Mouse (Mus musculus) embryonic facial prominence, embryonic 12.5 days (tissue): ENCODE measurements around the gene Adamtsl3. TPM values are rescaled to one million over a fixed set of nuclear protein-coding genes. Genes with fewer than 3 reads are reported as not detected.

Source experiments
- ATAC-seq: fragments of 200-750 bp; cut with Nextera tagmentation; 2 replicates; pipeline ENCODE4 v1.8.0; 2017; ENCODE audit not compliant: insufficient number of reproducible peaks, insufficient read depth, low FRiP score, low TSS enrichment
- H3K27ac ChIP-seq: fragments of 300-500 bp; sonication (generic); 2 replicates; pipeline ENCODE4 v1.5.1; 2016; ENCODE audit warnings: mild to moderate bottlenecking
- H3K27me3 ChIP-seq: fragments of 300-500 bp; sonication (generic); 2 replicates; pipeline ENCODE4 v1.6.1; 2016; ENCODE audit warnings: mild to moderate bottlenecking, moderate library complexity
- H3K36me3 ChIP-seq: fragments of 300-500 bp; sonication (generic); 2 replicates; pipeline ENCODE4 v1.6.1; 2016; ENCODE audit warnings: mild to moderate bottlenecking
- H3K4me1 ChIP-seq: fragments of 300-500 bp; sonication (generic); 2 replicates; pipeline ENCODE4 v1.6.1; 2016
- H3K4me2 ChIP-seq: fragments of 300-500 bp; sonication (generic); replicated peaks from 2 replicates; pipeline ENCODE4 v1.6.1; 2016; ENCODE audit warnings: mild to moderate bottlenecking, moderate library complexity
- H3K4me3 ChIP-seq: fragments of 300-500 bp; sonication (generic); 2 replicates; pipeline ENCODE4 v1.5.1; 2016; ENCODE audit warnings: mild to moderate bottlenecking
- H3K9ac ChIP-seq: fragments of 300-500 bp; sonication (generic); 2 replicates; pipeline ENCODE4 v1.6.1; 2016; ENCODE audit warnings: mild to moderate bottlenecking, moderate library complexity
- H3K9me3 ChIP-seq: fragments of 300-500 bp; sonication (generic); 2 replicates; pipeline ENCODE4 v1.6.1; 2016; ENCODE audit warnings: mild to moderate bottlenecking, moderate library complexity
- WGBS: fragments of 180-500 bp; shearing (Covaris S2); methylation state at CpG from one replicate; pipeline ENCODE4 v1.1.7; 2016; 5-methylcytosine and 5-hydroxymethylcytosine counted together
- polyA plus RNA-seq: library from polyadenylated mRNA; unstranded; fragments of >200 nt; fragmentation: Nextera tagmentation; extraction: Ambion mirVana; gene quantifications from 2 replicates; pipeline ENCODE4 v1.2.1, GENCODE M21; 2016

The Adamtsl3 gene
- 1.7 and 2.8 TPM in 2 replicates for polyA plus RNA-seq

GRCm38 (mm10) chr7:82335211-82336121, at the start of gene Adamtsl3:
Gene Adamtsl3 (plus strand): TSS chr7:82335694.
- under 1% methylated on average over 93 of the region's 95 CpGs for WGBS
- peaks cover 62% of the 10 kb centered on the region for H3K27me3 ChIP-seq
- ATAC-seq = peak; percentile 1; the same call in 1 of the 2 replicates

DNA sequence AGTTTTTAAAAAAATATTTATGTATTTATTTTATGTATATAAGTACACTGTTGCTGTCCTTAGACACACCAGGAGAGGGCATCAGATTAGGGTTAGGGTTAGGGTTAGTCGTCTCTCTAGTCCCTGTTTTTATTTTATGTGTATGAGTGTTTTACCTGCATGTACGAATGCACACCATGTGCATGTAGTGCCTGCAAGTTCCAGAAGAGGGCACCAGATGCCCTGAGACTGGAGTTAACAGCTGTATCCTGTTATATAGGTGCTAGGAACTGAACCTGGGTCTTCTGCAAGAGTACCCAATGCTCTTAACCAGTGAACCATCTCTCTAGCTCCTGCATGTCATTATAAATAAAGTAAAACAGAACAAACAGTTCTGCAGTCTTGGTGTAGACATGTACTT, 48.3 kb upstream of the Adamtsl3 start:
- no peaks in the 10 kb centered on the region for H3K36me3 ChIP-seq
- no peak overlapping the region for H3K4me2 ChIP-seq
- no peak overlapping the region for H3K9ac ChIP-seq
- 90% methylated on average over 2 of the region's 2 CpGs for WGBS
- H3K27ac ChIP-seq = no peak overlapping the region
- no peaks in the 10 kb centered on the region for H3K9me3 ChIP-seq
- no peak for ATAC-seq
- H3K4me1 ChIP-seq = no peaks in the 10 kb centered on the region
- no peak overlapping the region for H3K4me3 ChIP-seq
- no peaks in the 10 kb centered on the region for H3K27me3 ChIP-seq

More at GRCm38 (mm10) chr7:82335211-82336121, at the start of gene Adamtsl3:
- Histone ChIP-seq H3K36me3 (no peaks in the 10 kb centered on the region), H3K9me3 (no peaks in the 10 kb centered on the region), H3K27ac (no peak within 1 kb of the TSS), H3K4me1 (peaks cover 7% of the 10 kb centered on the region; the same call in 1 of the 2 replicates), H3K9ac (peak within 1 kb of the TSS; percentile 49), H3K4me2 (peak within 1 kb of the TSS; percentile 93), H3K4me3 (peak within 1 kb of the TSS; percentile 50)

GRCm38 (mm10) chr7:82293441-82293840, 42.1 kb upstream of the Adamtsl3 start:
- 72% methylated on average over 7 of the region's 7 CpGs for WGBS
- ATAC-seq = no peak

GRCm38 (mm10) chr7:82294083-82294482, 41.4 kb upstream of the Adamtsl3 start:
- H3K27ac ChIP-seq = no peak overlapping the region
- WGBS = 79% methylated on average over 10 of the region's 10 CpGs
- no peaks in the 10 kb centered on the region for H3K36me3 ChIP-seq

More at GRCm38 (mm10) chr7:82293441-82293840, 42.1 kb upstream of the Adamtsl3 start:
- Histone ChIP-seq H3K27ac (no peak overlapping the region), H3K4me1 (peaks cover 10% of the 10 kb centered on the region; the same call in 1 of the 2 replicates), H3K9ac (no peak overlapping the region), H3K9me3 (no peaks in the 10 kb centered on the region), H3K4me2 (no peak overlapping the region), H3K4me3 (no peak overlapping the region), H3K36me3 (no peaks in the 10 kb centered on the region), H3K27me3 (no peaks in the 10 kb centered on the region)

DNA sequence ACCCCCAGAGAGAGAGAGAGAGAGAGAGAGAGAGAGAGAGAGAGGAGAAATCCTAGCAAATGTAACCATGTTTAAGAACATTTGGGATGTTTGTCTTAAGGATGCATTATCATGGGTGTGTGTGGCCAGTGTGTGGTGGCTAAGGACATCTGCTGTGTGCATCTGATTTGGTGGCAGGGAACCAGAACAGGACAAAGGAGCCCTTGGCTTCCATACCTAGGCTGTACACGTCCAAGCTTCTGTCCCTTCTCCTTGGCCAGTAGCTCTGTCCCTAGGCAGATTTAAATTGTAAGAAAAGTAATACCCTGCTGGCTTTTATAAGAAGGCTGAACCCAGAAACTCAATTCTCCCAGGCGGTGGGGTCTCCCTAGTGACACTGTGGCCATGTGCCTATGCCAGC, 40.9 kb upstream of the Adamtsl3 start:
- no peak overlapping the region for H3K27ac ChIP-seq
- H3K4me2 ChIP-seq = no peak overlapping the region
- 74% methylated on average over 2 of the region's 2 CpGs for WGBS
- H3K4me1 ChIP-seq = peaks cover 10% of the 10 kb centered on the region; the same call in 1 of the 2 replicates
- no peaks in the 10 kb centered on the region for H3K27me3 ChIP-seq
- ATAC-seq = no peak
- H3K4me3 ChIP-seq = no peak overlapping the region
- H3K36me3 ChIP-seq = no peaks in the 10 kb centered on the region
- H3K9me3 ChIP-seq = no peaks in the 10 kb centered on the region
- no peak overlapping the region for H3K9ac ChIP-seq

More at GRCm38 (mm10) chr7:82294083-82294482, 41.4 kb upstream of the Adamtsl3 start:
- H3K4me3 ChIP-seq = no peak overlapping the region
- H3K27me3 ChIP-seq = no peaks in the 10 kb centered on the region
- no peak overlapping the region for H3K9ac ChIP-seq
- peaks cover 10% of the 10 kb centered on the region; the same call in 1 of the 2 replicates for H3K4me1 ChIP-seq
- no peak overlapping the region for H3K4me2 ChIP-seq
- ATAC-seq = no peak
- no peaks in the 10 kb centered on the region for H3K9me3 ChIP-seq

GRCm38 (mm10) chr7:82308398-82308797, 27.1 kb upstream of the Adamtsl3 start:
- Histone ChIP-seq H3K27me3 (peaks cover 5% of the 10 kb centered on the region; the same call in 1 of the 2 replicates), H3K36me3 (no peaks in the 10 kb centered on the region), H3K9ac (no peak overlapping the region), H3K9me3 (no peaks in the 10 kb centered on the region), H3K27ac (no peak overlapping the region), H3K4me1 (no peaks in the 10 kb centered on the region), H3K4me3 (no peak overlapping the region), H3K4me2 (no peak overlapping the region)
- WGBS = 31% methylated on average over 4 of the region's 4 CpGs
- no peak for ATAC-seq

GRCm38 (mm10) chr7:82318515-82318914, 17.0 kb upstream of the Adamtsl3 start:
- Histone ChIP-seq H3K4me3 (no peak overlapping the region), H3K36me3 (no peaks in the 10 kb centered on the region), H3K9ac (no peak overlapping the region), H3K27ac (no peak overlapping the region), H3K27me3 (no peaks in the 10 kb centered on the region), H3K4me2 (no peak overlapping the region), H3K4me1 (peaks cover 11% of the 10 kb centered on the region; the same call in 1 of the 2 replicates), H3K9me3 (no peaks in the 10 kb centered on the region)
- WGBS = 57% methylated on average over 12 of the region's 12 CpGs
- ATAC-seq = peak; percentile 28; the same call in 1 of the 2 replicates

GRCm38 (mm10) chr7:82326616-82327015, 8.9 kb upstream of the Adamtsl3 start:
- no peak overlapping the region for H3K4me3 ChIP-seq
- H3K36me3 ChIP-seq = no peaks in the 10 kb centered on the region
- H3K9me3 ChIP-seq = no peaks in the 10 kb centered on the region
- H3K27me3 ChIP-seq = peaks cover 9% of the 10 kb centered on the region
- H3K27ac ChIP-seq = no peak overlapping the region
- no peak overlapping the region for H3K9ac ChIP-seq
- no peak overlapping the region for H3K4me2 ChIP-seq
- 63% methylated on average over 1 of the region's 1 CpGs for WGBS
- ATAC-seq = no peak
- H3K4me1 ChIP-seq = no peaks in the 10 kb centered on the region

DNA sequence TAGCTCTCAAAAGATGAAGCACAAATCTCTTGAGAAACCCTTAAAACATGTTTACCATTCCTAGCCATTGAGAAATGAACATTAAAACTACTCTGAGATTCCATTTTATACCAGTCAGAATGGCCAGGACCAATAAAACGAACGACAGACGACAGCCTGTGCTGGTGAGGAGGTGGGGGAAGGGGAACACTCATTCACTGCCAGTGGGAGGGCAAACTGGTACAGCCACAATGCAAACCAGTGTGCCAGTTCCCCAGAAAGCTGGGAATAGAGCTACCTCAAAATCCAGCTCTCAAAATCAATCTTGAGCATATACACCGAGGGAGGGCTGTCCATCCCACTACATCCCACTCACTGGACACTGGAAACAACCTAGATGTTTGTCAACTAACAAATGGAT, 8.3 kb upstream of the Adamtsl3 start:
- no peaks in the 10 kb centered on the region for H3K9me3 ChIP-seq
- H3K27me3 ChIP-seq = peaks cover 9% of the 10 kb centered on the region
- H3K4me2 ChIP-seq = no peak overlapping the region
- H3K4me3 ChIP-seq = no peak overlapping the region
- no peaks in the 10 kb centered on the region for H3K36me3 ChIP-seq
- ATAC-seq = no peak
- 58% methylated on average over 4 of the region's 4 CpGs for WGBS
- H3K4me1 ChIP-seq = no peaks in the 10 kb centered on the region
- H3K9ac ChIP-seq = no peak overlapping the region
- no peak overlapping the region for H3K27ac ChIP-seq

DNA sequence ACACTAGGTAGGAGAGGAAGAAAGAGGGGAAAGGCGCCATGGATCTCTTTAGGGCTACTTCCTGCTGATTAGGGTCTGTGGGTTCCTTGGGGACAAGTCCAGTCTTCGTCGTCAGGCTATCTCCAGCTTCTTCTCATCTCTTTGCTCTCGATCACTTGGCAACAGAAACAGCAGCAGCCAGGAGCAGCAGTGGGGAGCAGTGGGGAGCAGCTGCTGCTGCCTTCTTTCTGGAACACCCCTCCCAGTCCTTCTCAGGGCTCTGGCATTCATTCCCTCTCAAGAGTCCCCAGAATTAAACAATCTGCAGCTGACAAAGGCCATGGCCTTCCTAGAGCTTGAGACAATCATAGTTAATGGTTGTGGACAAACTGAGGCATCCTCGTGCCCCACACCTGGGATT, 7.6 kb upstream of the Adamtsl3 start:
- H3K4me1 ChIP-seq = no peaks in the 10 kb centered on the region
- no peak overlapping the region for H3K4me3 ChIP-seq
- peaks cover 9% of the 10 kb centered on the region for H3K27me3 ChIP-seq
- no peak overlapping the region for H3K9ac ChIP-seq
- no peak overlapping the region for H3K4me2 ChIP-seq
- H3K27ac ChIP-seq = no peak overlapping the region
- H3K9me3 ChIP-seq = no peaks in the 10 kb centered on the region
- ATAC-seq = no peak
- 64% methylated on average over 5 of the region's 5 CpGs for WGBS
- H3K36me3 ChIP-seq = no peaks in the 10 kb centered on the region

GRCm38 (mm10) chr7:82329831-82330230, 5.7 kb upstream of the Adamtsl3 start:
- no peak overlapping the region for H3K9ac ChIP-seq
- peaks cover 29% of the 10 kb centered on the region for H3K27me3 ChIP-seq
- no peak overlapping the region for H3K4me2 ChIP-seq
- H3K4me3 ChIP-seq = no peak overlapping the region
- H3K9me3 ChIP-seq = no peaks in the 10 kb centered on the region
- no peaks in the 10 kb centered on the region for H3K4me1 ChIP-seq
- no peak for ATAC-seq
- 66% methylated on average over 4 of the region's 4 CpGs for WGBS
- no peak overlapping the region for H3K27ac ChIP-seq
- H3K36me3 ChIP-seq = no peaks in the 10 kb centered on the region

- no peak for ATAC-seq
- H3K27me3 ChIP-seq = peaks cover 39% of the 10 kb centered on the region
- no peak overlapping the region for H3K9ac ChIP-seq
- WGBS = 74% methylated on average over 6 of the region's 6 CpGs
- H3K4me1 ChIP-seq = peaks cover 7% of the 10 kb centered on the region; the same call in 1 of the 2 replicates
- H3K36me3 ChIP-seq = no peaks in the 10 kb centered on the region
- no peak overlapping the region for H3K4me2 ChIP-seq
- H3K9me3 ChIP-seq = no peaks in the 10 kb centered on the region
- H3K27ac ChIP-seq = no peak overlapping the region
- H3K4me3 ChIP-seq = no peak overlapping the region
Measured at GRCm38 (mm10) chr7:82330860-82331259, 4.6 kb upstream of the Adamtsl3 start.
